Mouse (Mus musculus) E14TG2a.4 (cell line): Measurements from ENCODE around the gene Ptcd1.

Experiments used
- CTCF ChIP-seq: conservative IDR thresholded peaks from 2 replicates; pipeline ENCODE4 v1.5.1; 2014; ENCODE audit warnings: low read length
- NANOG ChIP-seq: IDR thresholded peaks from 2 replicates; pipeline ENCODE4 v1.6.1; 2014; ENCODE audit warnings: borderline replicate concordance, low read length, mixed read lengths
- POU5F1 ChIP-seq: IDR thresholded peaks from 2 replicates; pipeline ENCODE4 v1.6.1; 2014; ENCODE audit warnings: low read length, borderline replicate concordance

DNA sequence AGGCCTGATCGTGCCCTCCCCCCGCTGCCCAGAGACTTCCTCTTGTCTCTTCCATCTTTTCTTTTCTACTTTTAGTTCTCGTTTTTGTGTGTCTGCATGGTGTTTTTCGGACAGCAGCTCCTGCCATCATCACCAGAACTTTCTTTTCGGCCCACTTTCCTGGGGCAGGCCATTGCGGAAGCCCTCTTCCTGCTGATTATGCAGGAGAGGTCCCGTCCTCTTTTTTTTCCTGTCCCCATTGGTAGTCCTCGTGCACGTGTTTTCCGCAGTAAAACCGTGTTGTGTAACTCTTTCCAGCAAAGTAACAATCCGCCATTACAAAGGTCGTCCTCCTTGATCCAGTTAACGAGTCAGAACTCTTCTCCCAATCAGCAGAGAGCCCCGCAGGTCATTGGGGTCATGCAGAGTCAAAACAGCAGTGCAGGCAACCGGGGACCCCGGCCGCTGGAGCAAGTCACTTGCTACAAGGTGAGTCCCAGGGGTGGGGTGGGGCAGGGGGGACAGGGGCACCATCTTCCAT is 11.6 kb upstream of the Ptcd1 start:
- TF ChIP-seq CTCF = no peak
- no peak for TF ChIP-seq NANOG
- TF ChIP-seq POU5F1 = no peak
